Mouse (Mus musculus) kidney, postnatal 0 days (tissue): Measurements from ENCODE around the gene Actn4. TPM values are rescaled to one million over a fixed set of nuclear protein-coding genes. Genes with fewer than 3 reads are reported as not detected.
A peak's percentile ranks its signal among the peaks of the same experiment; 100 is the strongest.

Experiments
- ATAC-seq: fragments of 200-750 bp; cut with Nextera tagmentation; replicated peaks from 2 replicates; pipeline ENCODE4 v1.8.0; 2017; ENCODE audit warnings: low read depth, moderate number of reproducible peaks, moderate TSS enrichment, moderate library complexity; ENCODE audit not compliant: low FRiP score
- DNase-seq: peaks from one replicate; pipeline ENCODE4 v3.0.0-alpha.2; 2016; ENCODE audit warnings: low spot score
- H3K27ac ChIP-seq: fragments of 300-500 bp; sonication (generic); 2 replicates; pipeline ENCODE4 v1.5.1; 2014; ENCODE audit warnings: mild to moderate bottlenecking
- H3K27me3 ChIP-seq: fragments of 300-500 bp; sonication (generic); 2 replicates; pipeline ENCODE4 v1.6.1; 2014; ENCODE audit warnings: low read length, mixed read lengths; ENCODE audit not compliant: insufficient read depth
- H3K36me3 ChIP-seq: fragments of 300-500 bp; sonication (generic); 2 replicates; pipeline ENCODE4 v1.6.1; 2014; ENCODE audit warnings: low read length, mixed read lengths; ENCODE audit not compliant: insufficient read depth
- H3K4me1 ChIP-seq: fragments of 300-500 bp; sonication (generic); replicated peaks from 2 replicates; pipeline ENCODE4 v1.6.1; 2014; ENCODE audit warnings: antibody characterized with exemption, low read length, mixed read lengths; ENCODE audit not compliant: insufficient read depth
- H3K4me2 ChIP-seq: fragments of 300-500 bp; sonication (generic); 2 replicates; pipeline ENCODE4 v1.6.1; 2014; ENCODE audit warnings: mild to moderate bottlenecking, low read length, moderate library complexity, mixed read lengths
- H3K4me3 ChIP-seq: fragments of 300-500 bp; sonication (generic); replicated peaks from 2 replicates; pipeline ENCODE4 v1.5.1; 2014; ENCODE audit warnings: low read depth, low read length
- H3K9ac ChIP-seq: fragments of 300-500 bp; sonication (generic); 2 replicates; pipeline ENCODE4 v1.6.1; 2014; ENCODE audit warnings: low read depth, low read length
- H3K9me3 ChIP-seq: fragments of 300-500 bp; sonication (generic); replicated peaks from 2 replicates; pipeline ENCODE4 v1.6.1; 2016; ENCODE audit warnings: low read length, inconsistent platforms, mixed read lengths
- CTCF ChIP-seq: IDR thresholded peaks from 2 replicates; pipeline ENCODE4 v1.5.1; 2016; ENCODE audit warnings: antibody characterized with exemption, low read depth, mild to moderate bottlenecking, moderate library complexity
- WGBS: fragments of 180-500 bp; shearing (Covaris S2); extraction: QIAGEN DNeasy Blood & Tissue Kit; methylation state at CpG from one replicate; pipeline ENCODE4 v1.1.7; 2014; 5-methylcytosine and 5-hydroxymethylcytosine counted together
- polyA plus RNA-seq: library from polyadenylated mRNA; unstranded; fragments of >200 nt; fragmentation: Nextera tagmentation; extraction: Ambion mirVana; gene quantifications from 2 replicates; pipeline ENCODE4 v1.2.1, GENCODE M21; 2015

The Actn4 gene
- polyA plus RNA-seq, 1 experiment from 2014 or later = 255 TPM

DNA sequence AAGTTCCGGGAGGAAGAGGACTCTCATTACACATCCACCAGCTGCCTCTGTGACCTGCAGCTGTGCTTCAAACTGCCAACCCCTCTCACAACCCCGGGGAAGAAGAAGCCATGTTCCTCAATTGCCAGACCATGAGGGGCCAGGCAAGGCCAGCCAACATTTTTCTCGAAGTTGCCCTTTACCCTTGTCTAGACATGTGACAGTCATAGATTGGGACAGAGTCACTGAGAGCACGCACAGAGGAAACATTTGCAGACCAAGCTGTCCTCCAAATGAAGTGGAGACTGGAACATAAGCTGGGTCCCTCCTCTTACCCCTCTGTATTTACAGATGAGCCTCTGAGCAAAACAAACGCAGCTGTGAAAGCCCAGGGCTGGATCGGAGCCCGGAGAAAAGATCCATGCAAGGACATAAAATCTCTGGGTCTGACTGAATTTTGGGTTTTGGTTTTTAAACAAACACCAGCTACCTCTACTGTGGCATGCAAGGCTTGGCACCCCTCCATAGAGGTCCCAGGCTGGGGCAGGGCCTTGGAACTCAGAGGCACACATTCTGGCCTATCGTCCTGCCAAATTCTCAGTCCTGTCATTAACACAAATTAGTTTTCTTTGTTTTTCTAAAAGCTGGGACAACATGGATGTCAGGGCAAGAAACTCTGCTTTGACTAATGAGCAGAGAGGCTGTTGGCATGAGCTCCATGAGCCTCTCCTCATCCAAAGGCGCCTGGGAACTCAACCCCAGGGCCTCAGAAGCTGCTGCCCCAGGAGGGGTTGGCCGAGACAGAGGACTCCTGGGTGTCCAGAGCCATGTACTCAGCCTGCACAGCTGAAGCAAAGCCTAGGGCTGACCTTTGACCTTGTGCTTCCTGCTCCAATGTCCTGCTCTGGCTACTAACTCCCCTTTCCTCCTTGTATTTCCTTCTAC lies 44.4 kb downstream of the Actn4 start:
- DNase-seq (peak; percentile 73), ATAC-seq (no peak)
- H3K4me1 ChIP-seq = peaks cover 30% of the 10 kb centered on the region
- peak overlapping the region; percentile 60 for H3K27ac ChIP-seq
- H3K4me2 ChIP-seq = no peak overlapping the region
- peaks cover 46% of the 10 kb centered on the region for H3K36me3 ChIP-seq
- H3K27me3 ChIP-seq = no peaks in the 10 kb centered on the region
- no peak overlapping the region for H3K4me3 ChIP-seq
- H3K9ac ChIP-seq = no peak overlapping the region
- WGBS = 50% methylated on average over 10 of the region's 10 CpGs
- no peak for TF ChIP-seq CTCF
- no peaks in the 10 kb centered on the region for H3K9me3 ChIP-seq

DNA sequence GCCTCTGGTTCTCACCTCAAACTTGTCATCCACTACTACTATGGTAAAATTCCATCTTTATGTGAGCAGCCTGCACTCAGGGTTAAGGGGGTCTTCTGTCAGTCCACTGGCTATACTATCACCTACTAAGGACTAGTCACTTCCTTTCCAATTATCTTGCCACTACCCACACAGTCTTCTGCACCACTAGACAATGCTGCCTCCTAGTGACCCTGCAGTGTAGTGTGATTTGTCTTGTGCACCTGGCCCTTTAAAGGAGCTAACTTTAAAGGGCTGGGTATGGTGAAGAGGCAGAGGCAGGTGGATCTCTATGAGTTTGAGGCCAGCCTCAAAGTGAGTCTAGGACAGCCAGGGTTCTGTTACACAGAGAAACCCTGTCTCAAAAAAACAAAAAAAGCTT lies 45.6 kb downstream of the Actn4 start:
- H3K9me3 ChIP-seq = no peaks in the 10 kb centered on the region
- peaks cover 20% of the 10 kb centered on the region for H3K4me1 ChIP-seq
- no peak overlapping the region for H3K27ac ChIP-seq
- no peak overlapping the region for H3K4me2 ChIP-seq
- TF ChIP-seq CTCF = peak; percentile 55
- H3K36me3 ChIP-seq = peaks cover 55% of the 10 kb centered on the region
- ATAC-seq (no peak), DNase-seq (no peak)
- no peak overlapping the region for H3K9ac ChIP-seq
- no peak overlapping the region for H3K4me3 ChIP-seq
- H3K27me3 ChIP-seq = no peaks in the 10 kb centered on the region

DNA sequence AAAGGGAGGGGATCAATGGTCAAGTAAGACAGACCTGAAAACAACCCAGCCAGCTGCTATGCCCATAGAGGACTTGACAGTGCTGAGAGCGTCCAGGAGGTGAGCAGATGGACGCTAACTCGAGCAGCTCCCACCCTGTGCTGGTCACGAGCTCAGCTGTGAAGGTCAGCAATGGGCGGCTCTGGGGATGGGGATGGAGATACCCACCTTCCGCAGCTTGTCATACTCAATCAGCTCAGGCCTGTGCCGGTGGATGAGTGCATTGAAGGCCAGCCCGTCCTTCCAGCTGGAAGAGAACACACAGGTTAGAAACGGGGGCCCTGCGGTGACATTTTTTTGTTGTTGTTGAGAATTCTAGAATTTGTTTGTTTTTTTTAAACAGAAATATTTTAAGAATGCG lies 49.0 kb downstream of the Actn4 start:
- WGBS = 61% methylated on average over 11 of the region's 11 CpGs
- ATAC-seq (no peak), DNase-seq (peak; percentile 20)
- Histone ChIP-seq H3K36me3 (peaks cover 77% of the 10 kb centered on the region), H3K4me2 (no peak overlapping the region), H3K4me3 (no peak overlapping the region), H3K9ac (no peak overlapping the region), H3K9me3 (no peaks in the 10 kb centered on the region), H3K27me3 (no peaks in the 10 kb centered on the region), H3K4me1 (peaks cover 2% of the 10 kb centered on the region; the same call in 1 of the 2 replicates), H3K27ac (peak overlapping the region; percentile 75; the same call in 1 of the 2 replicates)
- no peak for TF ChIP-seq CTCF

DNA sequence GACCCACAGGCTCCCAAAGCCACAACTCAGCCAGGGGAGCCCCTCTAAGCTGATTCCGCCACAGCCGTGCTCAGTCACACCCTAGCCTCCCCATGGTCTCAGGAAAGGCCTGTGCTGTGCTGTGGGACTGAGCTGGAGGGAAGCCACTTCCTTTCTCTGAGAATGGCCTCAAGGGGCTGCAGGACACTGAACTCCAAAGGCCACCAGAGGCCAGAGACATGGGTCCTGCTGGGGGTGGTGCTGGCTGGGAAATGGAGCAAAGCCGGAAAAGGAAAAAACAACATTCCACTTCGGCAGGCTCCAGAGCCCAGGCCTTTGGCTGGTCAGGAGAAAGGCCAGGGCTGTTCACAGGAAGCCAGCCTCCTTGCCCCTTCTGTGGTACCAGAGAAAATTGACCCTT lies 50.5 kb downstream of the Actn4 start:
- no peak overlapping the region for H3K4me3 ChIP-seq
- peak; percentile 84 for DNase-seq
- no peaks in the 10 kb centered on the region for H3K27me3 ChIP-seq
- H3K36me3 ChIP-seq = peaks cover 85% of the 10 kb centered on the region
- no peaks in the 10 kb centered on the region for H3K4me1 ChIP-seq
- no peak overlapping the region for H3K9ac ChIP-seq
- peak overlapping the region; percentile 75 for H3K27ac ChIP-seq
- peak; percentile 43 for TF ChIP-seq CTCF
- H3K9me3 ChIP-seq = no peaks in the 10 kb centered on the region
- H3K4me2 ChIP-seq = no peak overlapping the region
- peak; percentile 49; the same call in 1 of the 2 replicates for ATAC-seq
- 29% methylated on average over 4 of the region's 4 CpGs for WGBS

DNA sequence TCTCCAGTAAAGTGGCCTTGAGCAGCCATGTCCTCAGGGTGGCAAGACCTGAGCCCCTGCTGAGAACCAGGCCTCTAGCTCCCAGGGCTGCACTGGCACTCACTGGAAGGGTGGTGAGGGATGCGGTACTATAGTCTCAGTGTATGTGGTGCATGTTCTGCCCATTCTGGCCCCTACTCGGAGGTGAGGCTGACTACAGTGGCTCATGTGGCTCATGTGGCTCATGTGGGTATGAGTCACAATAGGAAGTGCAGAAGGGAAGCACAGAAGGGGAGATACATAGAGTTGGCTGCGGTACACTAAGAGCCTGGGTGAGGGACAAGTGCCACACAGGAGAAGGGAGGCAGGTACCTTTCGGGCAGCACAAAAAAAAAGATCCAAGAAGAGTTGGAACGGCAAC lies 54.9 kb downstream of the Actn4 start:
- TF ChIP-seq CTCF = no peak
- no peak overlapping the region for H3K4me3 ChIP-seq
- no peak overlapping the region for H3K9ac ChIP-seq
- H3K36me3 ChIP-seq = peaks cover 92% of the 10 kb centered on the region
- 91% methylated on average over 5 of the region's 5 CpGs for WGBS
- H3K4me1 ChIP-seq = no peaks in the 10 kb centered on the region
- no peak for ATAC-seq
- DNase-seq = no peak
- no peak overlapping the region for H3K4me2 ChIP-seq
- H3K9me3 ChIP-seq = no peaks in the 10 kb centered on the region
- no peak overlapping the region for H3K27ac ChIP-seq
- H3K27me3 ChIP-seq = no peaks in the 10 kb centered on the region

DNA sequence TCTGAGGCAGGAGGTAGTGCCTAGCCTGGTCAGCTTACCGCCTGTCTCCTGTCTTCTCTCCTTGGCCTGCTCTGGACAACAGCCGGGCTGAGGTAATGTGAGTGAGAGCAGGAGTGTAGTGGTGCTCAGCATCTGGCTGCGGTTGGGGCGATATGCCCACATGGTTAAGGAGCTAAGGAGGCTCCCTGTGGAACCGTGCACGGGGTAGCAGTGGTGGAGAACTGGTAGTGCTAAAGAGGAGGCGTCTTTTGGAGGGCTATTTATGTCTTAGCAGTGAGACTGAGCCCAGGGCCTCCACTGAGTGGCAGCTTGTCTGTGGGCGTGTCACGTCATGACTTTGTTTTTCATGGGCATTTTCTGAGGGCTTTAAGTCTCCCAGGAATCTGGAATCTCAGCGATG lies 58.4 kb downstream of the Actn4 start:
- H3K36me3 ChIP-seq = peaks cover 95% of the 10 kb centered on the region
- no peak for ATAC-seq

More for the DNA sequence above, 58.4 kb downstream of the Actn4 start:
- 89% methylated on average over 10 of the region's 10 CpGs for WGBS
- no peaks in the 10 kb centered on the region for H3K9me3 ChIP-seq
- H3K4me3 ChIP-seq = no peak overlapping the region
- no peak overlapping the region for H3K27ac ChIP-seq
- DNase-seq = no peak
- no peak overlapping the region for H3K4me2 ChIP-seq
- no peaks in the 10 kb centered on the region for H3K27me3 ChIP-seq
- H3K4me1 ChIP-seq = no peaks in the 10 kb centered on the region
- TF ChIP-seq CTCF = no peak
- no peak overlapping the region for H3K9ac ChIP-seq
